Mouse (Mus musculus) R1 (cell line): ENCODE results near the gene Olfr513.

ENCODE experiments used
- DNase-seq: peaks from one replicate; pipeline ENCODE4 v3.0.0-alpha.2; 2018; ENCODE audit warnings: low read depth, low spot score

The Olfr513 gene

DNA sequence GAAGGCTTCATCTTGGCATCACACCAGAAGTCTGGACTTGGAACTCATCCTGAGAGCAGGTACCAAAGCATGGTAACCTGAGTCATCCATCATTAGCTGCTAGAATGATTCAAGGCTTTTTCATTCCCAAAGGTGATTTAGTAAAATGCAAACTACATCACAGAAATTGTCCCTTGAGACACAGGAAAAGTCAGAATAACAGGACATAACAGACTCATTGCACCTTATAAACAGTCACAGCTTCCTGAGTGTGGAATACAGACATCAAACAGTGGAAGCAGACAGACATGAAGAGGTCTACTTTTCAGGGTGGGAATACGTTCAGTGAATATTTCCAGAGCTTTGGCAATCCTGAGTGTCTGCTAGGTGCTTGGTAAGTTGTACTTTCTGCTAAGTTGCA, at the start of gene Olfr513:
Gene Olfr513, plus strand, starts transcription at position 301 of the 400 bp plus-strand sequence.
- DNase-seq = no peak

DNA sequence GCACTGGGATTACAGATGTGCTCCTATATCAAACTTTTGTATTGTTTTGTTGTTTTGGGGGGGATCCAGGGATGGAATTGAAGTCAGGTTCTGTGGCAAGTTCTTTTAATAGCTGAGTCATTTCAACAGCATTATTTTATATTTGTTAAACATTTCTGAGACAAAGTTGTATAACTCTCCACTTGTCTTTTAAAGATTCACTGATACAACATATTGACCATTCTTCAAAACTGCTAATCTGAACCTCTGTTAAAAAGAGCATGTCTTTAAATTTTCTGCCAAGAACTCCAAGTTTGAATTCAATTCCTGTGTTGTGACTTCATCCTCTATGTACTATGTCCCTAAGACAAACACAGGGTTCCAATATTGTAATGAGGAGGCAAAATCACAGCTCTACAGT, 37.8 kb upstream of the Olfr513 start, which contains the start of gene Olfr512:
Gene Olfr512, plus strand, starts transcription at position 301 of the 400 bp plus-strand sequence.
- no peak for DNase-seq

DNA sequence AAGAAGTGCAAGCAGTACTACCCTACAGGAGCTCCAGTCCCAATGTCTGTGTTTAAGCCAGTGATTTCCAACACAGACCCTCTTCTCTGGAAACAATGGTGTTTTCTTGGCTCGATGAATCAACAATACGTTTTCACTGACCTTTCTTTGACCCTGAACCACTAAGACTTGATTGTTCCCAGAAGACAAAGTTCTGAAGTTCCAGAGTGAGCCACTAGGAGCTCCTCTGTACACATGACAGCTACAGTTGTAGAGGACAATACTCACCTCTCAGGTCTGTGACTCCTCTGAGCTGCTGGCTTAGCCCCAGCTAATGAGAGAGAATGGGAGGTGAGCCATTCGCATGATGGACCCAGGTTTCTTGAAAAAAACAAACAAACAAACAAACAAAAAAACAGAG, 9.6 kb downstream of the Olfr513 start:
- DNase-seq = peak; percentile 91

DNA sequence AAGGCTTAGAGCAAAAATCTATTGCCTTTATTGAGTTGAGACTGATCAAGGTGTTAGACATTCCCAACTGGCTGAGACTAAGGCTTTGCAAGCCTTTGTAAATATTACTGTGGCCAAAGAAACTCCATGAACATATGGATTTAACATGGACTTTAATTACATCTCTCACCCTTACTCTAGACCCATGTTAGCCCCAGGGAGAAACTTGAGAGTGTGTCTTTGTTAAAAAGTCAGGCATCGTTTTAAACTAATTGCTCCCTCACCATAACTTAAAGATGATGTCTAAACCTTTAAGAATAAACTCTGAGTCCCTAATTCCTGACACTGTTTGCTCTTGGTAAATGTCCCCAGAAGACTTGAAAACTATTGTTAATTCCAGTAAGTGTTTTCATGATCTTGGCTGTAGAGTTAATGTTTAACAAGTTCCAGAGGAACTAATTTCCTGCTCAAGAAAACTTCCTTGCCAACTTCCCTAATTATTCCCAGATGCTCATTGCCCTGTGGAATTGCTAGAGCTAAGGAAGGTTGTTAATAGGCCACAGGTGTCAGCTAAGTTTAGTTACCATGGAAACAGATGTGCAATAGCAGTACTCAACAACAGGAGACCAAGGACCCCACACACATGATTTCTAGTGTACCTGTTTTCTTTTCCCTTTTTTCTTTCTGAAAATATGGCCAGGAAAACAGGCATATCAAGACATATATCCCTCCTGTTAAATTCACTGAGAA, 46.6 kb downstream of the Olfr513 start:
- DNase-seq = no peak
